Mouse (Mus musculus): Measurements from ENCODE around the gene Myl3. TPM values are rescaled to one million over a fixed set of nuclear protein-coding genes. Genes with fewer than 3 reads are reported as not detected.

Myl3 gene
- polyA plus RNA-seq, 1 experiment, result 0.22 TPM

GRCm38 (mm10) chr9:110736362-110736761 lies 5.3 kb upstream of the Myl3 start:
- H3ac ChIP-seq (ENCODE audit: control insufficient read depth, insufficient read length), result no peak overlapping the region
- TF ChIP-seq MYOD1 (IDR thresholded peaks at IDR 0.05; ENCODE audit: control insufficient read depth in 1 of 3, insufficient read length in 2 of 3, low read depth in 2 of 3) (no peak), SRF (IDR thresholded peaks at IDR 0.05; ENCODE audit: control insufficient read depth, insufficient read length, low read depth) (no peak), MAX (IDR thresholded peaks at IDR 0.05; ENCODE audit: low read depth) (no peak), POLR2A (IDR thresholded peaks at IDR 0.05; ENCODE audit: insufficient read length, low read depth) (no peak), USF1 (IDR thresholded peaks at IDR 0.05; ENCODE audit: low read depth) (no peak), MYOG (IDR thresholded peaks at IDR 0.05; ENCODE audit: control insufficient read depth in 1 of 3, insufficient read depth in 1 of 3, insufficient read length in 2 of 3, low read depth in 2 of 3) (no peak), CEBPB (IDR thresholded peaks at IDR 0.05; ENCODE audit: insufficient read depth, poor library complexity, severe bottlenecking) (no peak), REST (IDR thresholded peaks at IDR 0.05; ENCODE audit: insufficient read depth, insufficient read length) (no peak), TCF3 (IDR thresholded peaks at IDR 0.05; ENCODE audit: insufficient read length, low read depth) (no peak), POLR2AphosphoS2 (IDR thresholded peaks at IDR 0.05; ENCODE audit: insufficient read length, low read depth) (no peak), TCF12 (IDR thresholded peaks at IDR 0.05; ENCODE audit: insufficient read depth, poor library complexity, severe bottlenecking) (no peak), E2F4 (IDR thresholded peaks at IDR 0.05; ENCODE audit: insufficient read depth) (no peak)
- H3K79me2 ChIP-seq (ENCODE audit: control insufficient read depth, insufficient read depth), result no peaks in the 10 kb centered on the region
- H3K4me3 ChIP-seq, result no peak overlapping the region
- no peak overlapping the region for H3K4me2 ChIP-seq (ENCODE audit: low read depth)
- H3K27me3 ChIP-seq (ENCODE audit: control insufficient read depth, insufficient read depth, insufficient read length), result peaks cover 40% of the 10 kb centered on the region
- no peaks in the 10 kb centered on the region for H3K36me3 ChIP-seq (ENCODE audit: control insufficient read depth, insufficient read depth)

DNA sequence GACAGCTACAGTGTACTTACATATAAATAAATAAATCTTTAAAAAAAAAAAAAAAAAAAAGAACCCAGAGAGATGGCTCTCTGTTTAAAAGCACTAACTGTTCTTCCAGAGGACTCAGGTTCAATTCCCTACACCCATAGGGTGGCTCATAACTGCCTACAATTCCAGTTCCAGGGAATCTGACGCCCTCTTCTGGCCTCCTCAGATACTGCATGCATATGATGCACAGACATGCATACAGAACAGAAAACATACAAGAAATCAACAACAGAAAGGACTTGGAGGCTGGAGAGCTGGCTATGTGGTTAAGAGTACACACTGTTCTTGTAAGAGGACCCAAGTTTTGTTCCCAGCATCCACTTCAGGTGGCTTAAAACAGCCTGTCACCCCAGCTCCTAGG lies 3.6 kb upstream of the Myl3 start:
- no peak overlapping the region for H3K4me2 ChIP-seq (ENCODE audit: low read depth)
- peaks cover 56% of the 10 kb centered on the region for H3K27me3 ChIP-seq (ENCODE audit: control insufficient read depth, insufficient read depth, insufficient read length)
- TF ChIP-seq USF1 (IDR thresholded peaks at IDR 0.05; ENCODE audit: low read depth) (no peak), REST (IDR thresholded peaks at IDR 0.05; ENCODE audit: insufficient read depth, insufficient read length) (no peak), CEBPB (IDR thresholded peaks at IDR 0.05; ENCODE audit: insufficient read depth, poor library complexity, severe bottlenecking) (no peak), POLR2AphosphoS2 (IDR thresholded peaks at IDR 0.05; ENCODE audit: insufficient read length, low read depth) (no peak), MYOD1 (IDR thresholded peaks at IDR 0.05; ENCODE audit: control insufficient read depth in 1 of 3, insufficient read length in 2 of 3, low read depth in 2 of 3) (no peak), E2F4 (IDR thresholded peaks at IDR 0.05; ENCODE audit: insufficient read depth) (no peak), POLR2A (IDR thresholded peaks at IDR 0.05; ENCODE audit: insufficient read length, low read depth) (no peak), TCF12 (IDR thresholded peaks at IDR 0.05; ENCODE audit: insufficient read depth, poor library complexity, severe bottlenecking) (no peak), MAX (IDR thresholded peaks at IDR 0.05; ENCODE audit: low read depth) (no peak), MYOG (IDR thresholded peaks at IDR 0.05; ENCODE audit: control insufficient read depth in 1 of 3, insufficient read depth in 1 of 3, insufficient read length in 2 of 3, low read depth in 2 of 3) (no peak), TCF3 (IDR thresholded peaks at IDR 0.05; ENCODE audit: insufficient read length, low read depth) (no peak)
- H3ac ChIP-seq (ENCODE audit: control insufficient read depth, insufficient read length), result no peak overlapping the region
- H3K36me3 ChIP-seq (ENCODE audit: control insufficient read depth, insufficient read depth), result no peaks in the 10 kb centered on the region
- no peak overlapping the region for H3K4me3 ChIP-seq
- no peaks in the 10 kb centered on the region for H3K79me2 ChIP-seq (ENCODE audit: control insufficient read depth, insufficient read depth)

DNA sequence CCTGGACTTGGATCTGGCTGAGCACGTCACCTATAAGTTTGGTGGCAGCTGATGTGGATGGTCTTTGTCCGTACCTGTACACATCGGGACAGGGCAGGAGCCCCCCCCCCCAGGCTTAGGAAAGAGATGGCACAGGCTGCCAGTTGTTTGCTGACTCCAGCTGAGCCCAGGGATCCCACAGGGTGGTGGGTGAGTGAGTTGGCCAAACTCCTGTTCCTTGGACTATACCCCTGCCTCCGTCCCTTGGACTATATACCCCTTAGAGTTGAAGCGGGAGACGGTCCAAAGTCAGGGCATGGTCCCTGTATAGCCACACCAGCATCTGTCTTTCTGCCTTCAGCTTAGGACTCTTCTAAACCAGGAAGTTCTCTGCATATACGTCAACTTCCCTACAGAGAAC lies 1.7 kb upstream of the Myl3 start:
- Histone ChIP-seq H3K27me3 (ENCODE audit: control insufficient read depth, insufficient read depth, insufficient read length) (peaks cover 74% of the 10 kb centered on the region), H3K79me2 (ENCODE audit: control insufficient read depth, insufficient read depth) (no peaks in the 10 kb centered on the region), H3K4me3 (no peak overlapping the region), H3K36me3 (ENCODE audit: control insufficient read depth, insufficient read depth) (no peaks in the 10 kb centered on the region), H3ac (ENCODE audit: control insufficient read depth, insufficient read length) (no peak overlapping the region), H3K4me2 (ENCODE audit: low read depth) (no peak overlapping the region)
- no peak for TF ChIP-seq MYOG (IDR thresholded peaks at IDR 0.05; ENCODE audit: control insufficient read depth in 1 of 3, insufficient read depth in 1 of 3, insufficient read length in 2 of 3, low read depth in 2 of 3)
- TF ChIP-seq CEBPB (IDR thresholded peaks at IDR 0.05; ENCODE audit: insufficient read depth, poor library complexity, severe bottlenecking), result no peak
- TF ChIP-seq TCF12 (IDR thresholded peaks at IDR 0.05; ENCODE audit: insufficient read depth, poor library complexity, severe bottlenecking), result no peak
- no peak for TF ChIP-seq MYOD1 (IDR thresholded peaks at IDR 0.05; ENCODE audit: control insufficient read depth in 1 of 3, insufficient read length in 2 of 3, low read depth in 2 of 3)
- TF ChIP-seq POLR2AphosphoS2 (IDR thresholded peaks at IDR 0.05; ENCODE audit: insufficient read length, low read depth), result no peak
- TF ChIP-seq REST (IDR thresholded peaks at IDR 0.05; ENCODE audit: insufficient read depth, insufficient read length), result no peak

- no peaks in the 10 kb centered on the region for H3K79me2 ChIP-seq (ENCODE audit: control insufficient read depth, insufficient read depth)
- no peak overlapping the region for H3ac ChIP-seq (ENCODE audit: control insufficient read depth, insufficient read length)
- no peaks in the 10 kb centered on the region for H3K36me3 ChIP-seq (ENCODE audit: control insufficient read depth, insufficient read depth)
- peak overlapping the region; percentile 52 for H3K4me2 ChIP-seq (ENCODE audit: low read depth)
- TF ChIP-seq TCF3 (IDR thresholded peaks at IDR 0.05; ENCODE audit: insufficient read length, low read depth) (no peak), USF1 (IDR thresholded peaks at IDR 0.05; ENCODE audit: low read depth) (no peak), MYOG (IDR thresholded peaks at IDR 0.05; ENCODE audit: control insufficient read depth in 1 of 3, insufficient read depth in 1 of 3, insufficient read length in 2 of 3, low read depth in 2 of 3) (no peak), POLR2A (IDR thresholded peaks at IDR 0.05; ENCODE audit: insufficient read length, low read depth) (no peak), MAX (IDR thresholded peaks at IDR 0.05; ENCODE audit: low read depth) (no peak), SRF (IDR thresholded peaks at IDR 0.05; ENCODE audit: control insufficient read depth, insufficient read length, low read depth) (no peak), E2F4 (IDR thresholded peaks at IDR 0.05; ENCODE audit: insufficient read depth) (no peak), REST (IDR thresholded peaks at IDR 0.05; ENCODE audit: insufficient read depth, insufficient read length) (no peak), TCF12 (IDR thresholded peaks at IDR 0.05; ENCODE audit: insufficient read depth, poor library complexity, severe bottlenecking) (no peak), CEBPB (IDR thresholded peaks at IDR 0.05; ENCODE audit: insufficient read depth, poor library complexity, severe bottlenecking) (no peak), POLR2AphosphoS2 (IDR thresholded peaks at IDR 0.05; ENCODE audit: insufficient read length, low read depth) (no peak), MYOD1 (IDR thresholded peaks at IDR 0.05; ENCODE audit: control insufficient read depth in 1 of 3, insufficient read length in 2 of 3, low read depth in 2 of 3) (no peak)
- peaks cover 78% of the 10 kb centered on the region for H3K27me3 ChIP-seq (ENCODE audit: control insufficient read depth, insufficient read depth, insufficient read length)
- no peak overlapping the region for H3K4me3 ChIP-seq
Observed at GRCm38 (mm10) chr9:110742295-110742950, 762 bp downstream of the Myl3 start.
